Mouse (Mus musculus): ENCODE results near the gene Specc1l.
"Not testable (repeated sequence)": the region's sequence is repeated elsewhere in the genome, so short reads cannot be mapped to it uniquely, and the experiment has no call there.

Specc1l gene

DNA sequence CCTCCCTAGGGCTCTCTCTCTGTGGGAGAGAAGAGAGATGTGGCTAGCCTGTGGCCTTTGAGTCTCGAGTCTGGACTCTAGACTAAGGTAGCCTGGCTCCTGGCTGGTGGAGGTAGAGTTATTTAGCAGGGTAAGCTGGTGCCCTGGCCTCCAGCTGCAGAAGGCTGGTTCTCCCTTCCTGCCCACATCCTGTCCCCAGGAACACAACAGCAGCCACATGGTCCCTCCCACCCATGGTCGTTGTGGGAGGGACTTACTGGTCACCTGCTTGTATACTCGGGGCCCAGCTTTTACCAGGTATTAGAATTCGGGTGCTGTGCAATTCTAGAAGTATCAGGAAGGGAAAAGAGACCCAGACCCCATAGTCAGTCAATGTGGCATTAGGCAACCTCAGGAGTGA lies 108.4 kb downstream of the Specc1l start:
- DNase-seq = peak; percentile 78

GRCm38 (mm10) chr10:75322966-75323365 lies 111.1 kb downstream of the Specc1l start:
- DNase-seq = no peak

- DNase-seq = no peak
Observed at GRCm38 (mm10) chr10:75323986-75324385, 112.1 kb downstream of the Specc1l start.

DNA sequence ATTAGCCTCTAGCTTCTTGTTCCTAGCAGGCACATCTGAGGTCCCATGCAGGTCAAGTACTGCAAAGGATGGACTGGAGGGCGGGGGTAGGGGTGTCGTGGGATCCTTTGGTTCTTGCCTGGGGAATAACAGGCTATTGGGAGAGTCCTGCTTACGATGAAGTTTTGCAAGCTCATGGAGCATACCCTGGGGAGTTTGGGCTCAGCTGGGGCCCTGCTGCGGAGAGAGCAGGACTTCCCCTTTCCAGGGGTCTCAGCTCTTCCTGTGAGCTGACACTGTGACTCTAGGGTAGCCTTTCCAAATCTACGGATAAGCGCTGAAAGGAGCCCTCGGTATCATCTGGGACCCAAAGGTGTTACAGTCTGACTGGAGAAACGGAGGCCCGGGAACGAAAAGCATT lies 112.5 kb downstream of the Specc1l start:
- no peak for DNase-seq

DNA sequence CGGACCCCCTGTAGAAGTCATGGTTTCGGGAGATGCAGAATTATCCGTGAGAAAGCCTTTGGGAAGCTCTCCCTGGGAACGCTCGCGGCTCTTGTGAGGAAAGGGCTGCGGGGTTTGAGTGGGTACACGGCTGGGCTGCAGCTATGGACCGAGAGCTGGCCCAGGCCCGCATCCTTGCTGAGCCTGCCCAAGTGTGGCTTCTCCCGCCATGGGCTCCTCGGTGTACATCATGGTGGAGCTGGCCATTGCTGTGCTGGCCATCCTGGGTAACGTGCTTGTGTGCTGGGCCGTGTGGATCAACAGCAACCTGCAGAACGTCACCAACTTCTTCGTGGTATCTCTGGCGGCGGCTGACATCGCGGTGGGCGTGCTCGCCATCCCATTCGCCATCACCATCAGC lies 113.9 kb downstream of the Specc1l start:
- DNase-seq = no peak

DNA sequence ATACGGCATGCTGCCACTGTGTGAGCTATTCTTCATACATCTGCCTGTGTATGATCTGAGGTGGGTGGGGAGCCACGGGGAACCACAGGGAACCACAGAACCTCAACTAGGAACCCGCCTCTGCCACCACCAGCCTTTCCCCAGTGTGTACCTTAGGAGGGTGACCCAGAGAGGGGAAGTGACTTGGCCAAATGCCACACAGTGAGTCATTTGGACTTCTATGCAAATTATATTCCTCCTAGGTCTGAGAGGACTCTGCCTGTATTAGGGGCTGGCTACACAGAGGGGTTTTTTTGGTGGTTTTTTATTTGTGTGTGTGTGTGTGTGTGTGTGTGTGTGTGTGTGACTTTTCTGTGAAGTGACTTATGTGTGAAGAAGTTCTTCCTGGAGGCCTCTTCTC lies 114.7 kb downstream of the Specc1l start:
- DNase-seq = no peak

DNA sequence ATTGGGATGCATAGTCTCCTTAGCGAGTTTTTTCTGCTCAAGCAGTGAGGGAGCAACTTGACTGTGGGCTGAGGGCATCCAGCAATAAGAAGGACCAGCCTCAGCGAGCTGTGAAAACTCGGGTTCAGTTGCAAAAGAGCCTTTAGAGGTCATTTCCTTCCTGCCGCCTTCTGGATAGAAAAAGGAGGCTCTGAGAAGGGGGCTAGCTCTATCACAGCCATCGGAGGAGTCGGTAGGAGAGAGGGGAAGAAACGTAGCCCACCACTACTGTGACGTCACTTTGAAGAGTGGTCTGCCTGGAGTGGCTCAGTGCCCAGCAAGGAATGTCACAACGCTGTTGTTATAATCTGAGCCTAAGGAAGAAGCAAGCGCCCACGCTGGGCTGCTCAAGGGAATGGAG lies 115.2 kb downstream of the Specc1l start:
- DNase-seq = no peak

DNA sequence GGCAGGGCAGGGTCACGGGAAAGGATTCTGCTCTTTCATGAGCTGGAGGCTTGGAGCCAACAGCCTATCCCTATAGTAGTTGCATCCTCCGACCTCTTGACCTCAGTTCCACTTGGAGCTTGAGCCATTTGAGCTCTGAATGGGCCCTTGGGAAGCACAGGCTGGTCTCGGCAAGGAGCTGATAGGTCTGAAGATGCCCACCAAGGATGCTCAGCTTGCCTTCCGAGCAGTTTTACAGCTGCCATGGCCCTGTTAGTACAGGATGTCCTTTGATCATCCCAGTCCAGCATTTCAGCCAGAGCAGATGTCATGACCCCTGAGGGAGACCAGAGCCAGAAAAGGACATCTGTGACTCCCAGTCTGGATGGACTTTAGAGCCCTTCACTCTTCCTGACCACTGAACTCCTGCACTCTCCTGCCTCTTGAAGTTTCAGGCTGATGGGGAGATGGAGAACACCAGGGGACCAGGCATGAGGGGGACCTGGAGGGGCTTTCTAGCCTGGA lies 116.4 kb downstream of the Specc1l start:
- DNase-seq = no peak

DNA sequence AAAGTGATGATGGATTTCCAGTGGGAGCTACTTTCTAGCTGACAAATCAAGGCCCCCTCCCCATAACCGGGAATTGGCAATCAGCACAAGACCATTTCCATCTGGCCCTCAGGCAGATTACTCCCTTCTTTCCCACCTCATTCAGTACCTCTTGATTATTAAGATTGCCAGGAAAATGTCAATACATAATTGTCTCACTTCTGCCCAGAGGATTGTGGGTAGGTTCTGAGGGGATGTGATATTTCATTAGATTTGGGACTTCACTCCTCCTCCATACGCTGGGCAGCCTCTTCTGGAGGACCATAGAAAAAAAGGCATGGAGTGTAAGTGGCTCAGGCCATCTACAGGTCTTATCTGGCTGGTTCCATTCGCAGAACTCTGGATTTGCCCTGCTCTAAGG lies 120.4 kb downstream of the Specc1l start:
- no peak for DNase-seq

DNA sequence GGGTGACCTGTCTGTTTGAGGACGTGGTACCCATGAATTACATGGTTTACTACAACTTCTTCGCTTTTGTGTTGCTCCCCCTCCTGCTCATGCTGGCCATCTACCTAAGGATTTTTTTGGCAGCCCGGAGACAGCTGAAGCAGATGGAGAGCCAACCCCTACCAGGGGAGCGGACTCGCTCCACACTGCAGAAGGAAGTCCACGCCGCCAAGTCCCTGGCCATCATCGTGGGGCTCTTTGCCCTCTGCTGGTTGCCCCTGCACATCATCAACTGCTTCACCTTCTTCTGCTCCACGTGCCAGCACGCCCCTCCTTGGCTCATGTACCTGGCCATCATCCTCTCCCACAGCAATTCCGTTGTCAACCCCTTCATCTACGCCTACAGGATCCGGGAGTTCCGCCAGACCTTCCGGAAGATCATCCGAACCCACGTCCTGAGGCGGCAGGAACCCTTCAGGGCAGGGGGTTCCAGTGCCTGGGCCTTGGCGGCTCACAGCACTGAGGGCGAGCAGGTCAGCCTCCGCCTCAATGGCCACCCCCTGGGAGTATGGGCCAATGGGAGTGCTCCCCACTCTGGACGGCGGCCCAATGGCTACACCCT lies 121.4 kb downstream of the Specc1l start:
- DNase-seq = no peak

DNA sequence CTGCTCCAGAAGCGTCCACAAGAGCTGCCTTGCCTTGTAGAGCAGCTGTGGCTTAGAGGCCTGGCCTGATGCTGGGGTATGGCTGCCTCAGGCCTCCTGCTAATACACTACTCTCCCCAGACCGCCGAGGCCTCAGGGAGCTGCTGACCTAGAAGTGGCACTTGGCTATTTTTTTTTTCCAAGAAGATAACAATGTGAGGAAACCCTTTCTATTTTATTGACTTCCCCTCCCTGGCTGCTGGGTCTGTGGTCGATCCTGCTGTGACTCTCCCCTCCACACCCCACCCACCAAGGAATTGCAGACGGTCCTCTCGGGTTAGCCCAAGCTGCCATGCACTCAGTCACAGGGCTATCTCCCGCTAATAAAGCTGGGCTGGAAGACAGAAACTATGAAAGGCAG lies 122.3 kb downstream of the Specc1l start:
- DNase-seq = no peak

- DNase-seq = no peak
Observed at GRCm38 (mm10) chr10:75335075-75335474, 123.2 kb downstream of the Specc1l start.

DNA sequence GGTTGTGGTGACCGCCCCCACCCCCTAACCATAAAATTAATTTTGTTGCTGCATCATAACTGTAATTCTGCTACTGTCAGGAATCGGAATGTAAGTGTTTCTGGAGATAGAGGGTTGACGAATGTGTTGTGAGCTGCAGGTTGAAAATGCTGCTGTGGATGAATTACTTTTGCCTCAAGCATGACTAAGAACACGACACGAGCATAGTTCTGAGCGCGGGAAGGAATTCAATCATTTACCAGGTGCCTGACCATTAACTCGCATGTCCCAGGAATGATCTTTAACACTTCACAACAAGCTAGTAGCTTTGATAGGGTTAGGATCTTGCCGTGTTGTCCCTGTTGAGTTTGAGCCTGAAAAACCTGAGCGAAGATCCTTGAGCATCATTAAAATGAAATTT lies 125.4 kb downstream of the Specc1l start:
- no peak for DNase-seq

- no peak for DNase-seq
Observed at GRCm38 (mm10) chr10:75338852-75339251, 127.0 kb downstream of the Specc1l start.

GRCm38 (mm10) chr10:75339377-75339776 lies 127.5 kb downstream of the Specc1l start:
- DNase-seq = no peak

GRCm38 (mm10) chr10:75341936-75342335 lies 130.1 kb downstream of the Specc1l start:
- DNase-seq = no peak

DNA sequence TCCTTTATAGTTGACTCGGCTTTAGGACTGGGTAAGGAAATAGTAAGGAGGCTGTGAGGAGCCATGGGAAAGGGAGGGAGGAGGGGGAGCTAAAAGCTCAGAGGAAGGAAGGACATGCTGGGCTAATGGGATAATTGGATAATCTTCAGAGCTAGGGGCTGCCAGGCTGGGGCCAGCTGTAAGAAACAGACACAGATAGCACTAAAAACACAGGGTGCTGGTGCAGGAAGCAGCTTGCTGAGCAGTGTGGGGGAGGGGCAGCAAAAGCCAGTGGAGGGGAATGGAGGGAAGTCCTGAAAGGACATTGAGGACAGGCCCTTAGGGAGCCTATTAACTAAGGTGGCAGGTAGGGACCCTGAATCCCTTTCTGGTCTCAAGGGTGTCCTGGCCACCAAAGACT lies 132.7 kb downstream of the Specc1l start:
- DNase-seq = not testable (repeated sequence)

GRCm38 (mm10) chr10:75345265-75345664 lies 133.4 kb downstream of the Specc1l start:
- no peak for DNase-seq

GRCm38 (mm10) chr10:75350564-75350963 lies 138.7 kb downstream of the Specc1l start:
- DNase-seq = no peak

DNA sequence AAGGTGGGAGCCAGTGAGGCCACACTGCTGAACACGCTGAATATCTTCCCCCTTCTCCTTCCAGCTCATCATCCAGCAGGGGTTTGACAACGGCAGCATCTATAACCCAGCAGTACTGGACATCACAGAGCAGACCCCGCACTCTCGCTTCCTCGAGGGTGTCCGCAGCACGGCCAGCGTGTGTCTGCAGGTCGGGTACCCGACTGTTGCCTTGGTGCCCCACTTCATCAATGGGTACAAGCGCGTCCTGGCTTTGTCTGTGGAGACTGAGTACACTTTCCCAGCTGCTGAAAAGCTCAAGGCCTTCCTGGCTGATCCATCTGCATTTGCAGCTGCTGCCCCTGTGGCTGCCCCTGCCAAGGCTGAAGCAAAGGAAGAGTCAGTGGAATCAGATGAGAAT lies 140.7 kb downstream of the Specc1l start:
- no peak for DNase-seq

DNA sequence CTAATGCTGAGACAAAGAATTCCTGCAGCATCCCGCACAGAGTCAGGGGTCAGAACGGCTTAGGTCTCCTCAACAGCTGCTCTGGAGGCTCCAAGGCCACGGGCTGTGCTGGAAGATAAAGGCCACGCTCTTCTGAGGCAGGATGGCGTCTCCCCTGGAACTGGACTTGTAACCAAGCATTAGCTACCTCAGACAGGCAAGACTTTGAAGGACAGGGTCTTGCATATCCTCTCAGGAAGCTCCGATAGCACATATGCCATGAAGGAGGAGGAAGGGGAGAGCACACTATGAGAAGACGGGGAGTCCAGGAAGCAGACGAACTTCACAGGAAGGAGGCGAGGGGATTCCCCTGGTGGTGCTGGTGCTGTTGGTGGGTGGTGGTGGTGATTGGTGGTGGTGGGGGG lies 142.0 kb downstream of the Specc1l start:
- DNase-seq = not testable (repeated sequence)

DNA sequence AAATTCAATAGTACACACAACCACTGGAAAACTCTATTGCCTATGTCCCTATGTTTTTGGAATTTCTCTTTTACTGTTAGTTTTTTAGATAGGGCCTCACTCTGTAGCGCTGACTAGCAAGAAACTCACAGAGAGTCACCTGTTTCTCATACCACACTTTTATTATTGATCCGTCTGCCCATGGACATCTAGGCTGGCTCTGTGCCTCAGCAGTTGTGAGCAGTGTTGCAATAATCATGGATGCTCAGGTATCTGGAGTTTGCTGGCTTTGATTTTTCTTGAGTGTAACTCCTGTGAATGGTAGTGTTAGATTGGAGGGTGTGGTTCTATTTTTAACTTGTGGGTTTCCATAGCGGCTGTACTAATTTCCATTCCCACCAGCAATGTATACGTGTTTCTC lies 143.5 kb downstream of the Specc1l start:
- DNase-seq = no peak

Data from thymus, postnatal 14 days (tissue).